ENCODE assay signal across 10 mouse cellular contexts in genomic region chr1:192897218-192897617, GRCm38 (mm10). TPM values are rescaled to one million over a fixed set of nuclear protein-coding genes. Genes with fewer than 3 reads are reported as not detected.
DNase-seq lines count a peak whose midpoint lies in the region; ATAC-seq and TF ChIP-seq lines count a peak whose summit lies in the region.
"Had no signal": no experiment of that assay in that cellular context is flagged by ENCODE, and none has a peak within 500 bp of the region (broad histone marks: within the 10 kb centered on the region; RNA-seq: fewer than 3 reads in every experiment).

No protein-coding gene starts in this region.

- no peak overlapping the region for H3K4me2 ChIP-seq in kidney, postnatal 0 days (ENCODE audit: low read length)
- H3K4me2 ChIP-seq in lung, embryonic 15.5 days = peak overlapping the region; percentile 5; the same call in 1 of the 2 replicates
- H3K4me2 ChIP-seq: liver, embryonic 15.5 days; neural tube, embryonic 12.5 days had no signal

- no peak overlapping the region for H3K27ac ChIP-seq in kidney, postnatal 0 days
- no peak overlapping the region for H3K27ac ChIP-seq in lung, embryonic 15.5 days
- H3K27ac ChIP-seq: liver, embryonic 15.5 days; neural tube, embryonic 12.5 days had no signal

- H3K4me1 ChIP-seq in kidney, postnatal 0 days (replicated peaks; ENCODE audit: insufficient read depth, low read length) = no peaks in the 10 kb centered on the region
- H3K4me1 ChIP-seq in lung, embryonic 15.5 days = peaks cover 3% of the 10 kb centered on the region
- H3K4me1 ChIP-seq: liver, embryonic 15.5 days; neural tube, embryonic 12.5 days had no signal

- no peak for ATAC-seq in kidney, postnatal 0 days (replicated peaks; ENCODE audit: low FRiP score, low read depth)
- peak; percentile 72; the same call in 1 of the 2 replicates for ATAC-seq in lung, embryonic 15.5 days (ENCODE audit: borderline replicate concordance, extremely low read depth, low FRiP score, low TSS enrichment)
- no peak for ATAC-seq in erythroid progenitor cell, adult 5-6 weeks (replicated peaks; ENCODE audit: low FRiP score, poor library complexity, severe bottlenecking)

- no peaks in the 10 kb centered on the region for H3K27me3 ChIP-seq in kidney, postnatal 0 days (ENCODE audit: insufficient read depth, low read length)
- no peaks in the 10 kb centered on the region for H3K27me3 ChIP-seq in lung, embryonic 15.5 days
- H3K27me3 ChIP-seq: liver, embryonic 15.5 days; neural tube, embryonic 12.5 days had no signal

- 61% methylated on average over 10 of the region's 10 CpGs for WGBS in kidney, postnatal 0 days
- WGBS in lung, embryonic 15.5 days = 44% methylated on average over 10 of the region's 10 CpGs

- H3K9ac ChIP-seq in kidney, postnatal 0 days (ENCODE audit: low read depth, low read length) = no peak overlapping the region
- H3K9ac ChIP-seq in lung, embryonic 15.5 days = no peak overlapping the region
- H3K9ac ChIP-seq: liver, embryonic 15.5 days; neural tube, embryonic 12.5 days had no signal

- DNase-seq in kidney, postnatal 0 days (ENCODE audit: low spot score) = peak; percentile 55
- no peak for DNase-seq in kidney, adult 9 months
- DNase-seq in adrenal gland, postnatal 36 days = peak; percentile 20 to 24
- peak; percentile 27 to 31 for DNase-seq in cerebellum, postnatal 36 days
- no peak for DNase-seq in T-cell, adult 2 months (ENCODE audit: low spot score)

- H3K9me3 ChIP-seq in kidney, postnatal 0 days (replicated peaks; ENCODE audit: low read length) = no peaks in the 10 kb centered on the region
- no peaks in the 10 kb centered on the region for H3K9me3 ChIP-seq in lung, embryonic 15.5 days
- H3K9me3 ChIP-seq: liver, embryonic 15.5 days; neural tube, embryonic 12.5 days had no signal

- TF ChIP-seq CTCF in kidney, postnatal 0 days (IDR thresholded peaks at IDR 0.05; ENCODE audit: low read depth) = peak; percentile 46; the same call in 1 of the 2 replicates

- H3K4me3 ChIP-seq in kidney, postnatal 0 days (replicated peaks; ENCODE audit: low read depth, low read length) = no peak overlapping the region
- no peak overlapping the region for H3K4me3 ChIP-seq in lung, embryonic 15.5 days
- H3K4me3 ChIP-seq: liver, embryonic 15.5 days; neural tube, embryonic 12.5 days had no signal

- H3K36me3 ChIP-seq in kidney, postnatal 0 days (ENCODE audit: insufficient read depth, low read length) = no peaks in the 10 kb centered on the region
- no peaks in the 10 kb centered on the region for H3K36me3 ChIP-seq in lung, embryonic 15.5 days
- H3K36me3 ChIP-seq: neural tube, embryonic 12.5 days had no signal

RNA-seq across cellular contexts. Expression of gene Sertad4, which starts 41.7 kb away (rescaled TPM):
- 20.0 and 20.4 TPM in 2 replicates for polyA plus RNA-seq in kidney, postnatal 0 days (2015; fragmentation: Nextera tagmentation; extraction: Ambion mirVana)
- total RNA-seq in adrenal gland, postnatal 36 days (2021) = 1 to 10 TPM; 2.8 to 9.5 TPM
- polyA plus RNA-seq in lung, embryonic 15.5 days (2015; fragmentation: Nextera tagmentation; extraction: Ambion mirVana) = 18.9 and 20.9 TPM in 2 replicates
- total RNA-seq in erythroid progenitor cell, adult 5-6 weeks (2015; ENCODE audit: low replicate concordance) = not detected in 2 replicates
- total RNA-seq in erythroid progenitor cell, adult 5-6 weeks (2017; ENCODE audit: low replicate concordance) = 0.39 TPM in 1 of 2 replicates, not detected in the other
- total RNA-seq: MEL had no signal

Comparison
In these comparisons a context has a peak if more than half of its experiments do, and no peak if none do; other contexts are left out.
1. DNase-seq: peak in kidney, postnatal 0 days (single experiment), adrenal gland, postnatal 36 days (2 of 2) and cerebellum, postnatal 36 days (2 of 2); none in kidney, adult 9 months (single experiment) and T-cell, adult 2 months (single experiment).